Mouse (Mus musculus) neural tube, embryonic 13.5 days (tissue): Measurements from ENCODE around the gene Bfar. TPM values are rescaled to one million over a fixed set of nuclear protein-coding genes. Genes with fewer than 3 reads are reported as not detected.
"Not testable (repeated sequence)": the region's sequence is repeated elsewhere in the genome, so short reads cannot be mapped to it uniquely, and the experiment has no call there.

Experiments
- ATAC-seq: fragments of 200-750 bp; cut with Nextera tagmentation; 2 replicates; pipeline ENCODE4 v1.8.0; 2017; ENCODE audit warnings: low read depth, mild to moderate bottlenecking, moderate TSS enrichment, moderate library complexity
- H3K27ac ChIP-seq: fragments of 300-500 bp; sonication (generic); replicated peaks from 2 replicates; pipeline ENCODE4 v1.5.1; 2015; ENCODE audit warnings: moderate library complexity, mild to moderate bottlenecking, inconsistent platforms
- H3K27me3 ChIP-seq: fragments of 300-500 bp; sonication (generic); 2 replicates; pipeline ENCODE4 v1.6.1; 2015; ENCODE audit warnings: mild to moderate bottlenecking, inconsistent platforms
- H3K36me3 ChIP-seq: fragments of 300-500 bp; sonication (generic); 2 replicates; pipeline ENCODE4 v1.6.1; 2015; ENCODE audit warnings: mild to moderate bottlenecking, inconsistent platforms
- H3K4me1 ChIP-seq: fragments of 300-500 bp; sonication (generic); replicated peaks from 2 replicates; pipeline ENCODE4 v1.6.1; 2015; ENCODE audit warnings: inconsistent platforms
- H3K4me2 ChIP-seq: fragments of 300-500 bp; sonication (generic); 2 replicates; pipeline ENCODE4 v1.6.1; 2015; ENCODE audit warnings: inconsistent platforms, mild to moderate bottlenecking, moderate library complexity
- H3K4me3 ChIP-seq: fragments of 300-500 bp; sonication (generic); 2 replicates; pipeline ENCODE4 v1.5.1; 2015; ENCODE audit warnings: mild to moderate bottlenecking, inconsistent platforms
- H3K9ac ChIP-seq: fragments of 300-500 bp; sonication (generic); 2 replicates; pipeline ENCODE4 v1.6.1; 2015; ENCODE audit warnings: moderate library complexity, mild to moderate bottlenecking, inconsistent platforms
- H3K9me3 ChIP-seq: fragments of 300-500 bp; sonication (generic); 2 replicates; pipeline ENCODE4 v1.6.1; 2016; ENCODE audit warnings: inconsistent platforms
- WGBS: fragments of 180-500 bp; shearing (Covaris S2); methylation state at CpG from one replicate; pipeline ENCODE4 v1.1.7; 2015; 5-methylcytosine and 5-hydroxymethylcytosine counted together
- polyA plus RNA-seq: library from polyadenylated mRNA; unstranded; fragments of >200 nt; fragmentation: Nextera tagmentation; extraction: Ambion mirVana; gene quantifications from 2 replicates; pipeline ENCODE4 v1.2.1, GENCODE M21; 2015

Bfar gene
- polyA plus RNA-seq, 1 experiment from 2014 or later, result 54.3 TPM

DNA sequence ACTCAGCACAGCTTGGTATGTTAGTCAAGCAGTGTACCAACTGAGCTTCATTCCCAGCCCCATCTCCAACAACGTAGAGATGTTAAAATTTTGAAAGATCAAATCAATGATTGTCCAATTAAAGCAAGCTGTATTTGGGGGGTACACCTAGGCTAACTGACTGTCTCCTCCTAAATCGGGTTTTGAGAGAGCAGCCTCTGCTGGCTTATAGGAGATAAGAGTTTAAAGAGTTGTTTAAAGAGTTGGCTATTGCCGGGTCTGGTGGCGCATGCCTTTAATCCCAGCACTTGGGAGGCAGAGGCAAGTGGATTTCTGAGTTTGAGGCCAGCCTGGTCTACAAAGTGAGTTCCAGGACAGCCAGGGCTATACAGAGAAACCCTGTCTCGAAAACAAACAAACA lies 762 bp upstream of the Bfar start:
- H3K4me3 ChIP-seq, result peak overlapping the region; percentile 91
- not testable (repeated sequence) for H3K27ac ChIP-seq, H3K9me3 ChIP-seq, ATAC-seq, H3K9ac ChIP-seq, H3K27me3 ChIP-seq, H3K36me3 ChIP-seq
- WGBS, result 81% methylated on average over 5 of the region's 5 CpGs
- H3K4me1 ChIP-seq, result peaks cover 32% of the 10 kb centered on the region
- H3K4me2 ChIP-seq, result peak overlapping the region; percentile 91

GRCm38 (mm10) chr16:13672386-13672898 lies 784 bp downstream of the Bfar start:
- H3K36me3 ChIP-seq, result peaks cover 15% of the 10 kb centered on the region
- peak overlapping the region; percentile 91 for H3K4me2 ChIP-seq
- H3K4me1 ChIP-seq, result peaks cover 24% of the 10 kb centered on the region
- 2% methylated on average over 20 of the region's 20 CpGs for WGBS
- no peaks in the 10 kb centered on the region for H3K9me3 ChIP-seq
- peak overlapping the region; percentile 89 for H3K9ac ChIP-seq
- H3K27ac ChIP-seq, result peak overlapping the region; percentile 80
- peak; percentile 13 for ATAC-seq
- H3K4me3 ChIP-seq, result peak overlapping the region; percentile 91
- no peaks in the 10 kb centered on the region for H3K27me3 ChIP-seq

DNA sequence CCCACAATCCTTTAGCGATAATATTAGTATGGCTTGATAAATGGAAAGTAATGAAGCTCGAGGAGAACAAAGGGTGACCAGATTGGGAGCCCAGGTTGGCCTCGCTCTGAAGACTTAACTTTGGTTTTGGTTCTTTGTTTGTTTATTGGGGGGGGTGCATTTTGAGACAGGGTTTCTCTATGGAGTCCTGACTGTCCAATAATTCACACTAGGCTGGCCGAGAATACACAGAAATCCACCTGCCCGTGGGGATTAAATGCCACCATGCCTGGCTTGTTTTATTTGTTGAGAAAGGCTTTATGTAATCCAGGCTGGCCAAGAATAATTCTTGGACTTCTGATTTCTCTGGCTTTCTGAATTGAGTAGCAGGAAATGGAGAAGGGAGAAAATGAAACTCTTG lies 1.5 kb downstream of the Bfar start:
- H3K9me3 ChIP-seq, result no peaks in the 10 kb centered on the region
- no peak overlapping the region for H3K27ac ChIP-seq
- H3K36me3 ChIP-seq, result peaks cover 21% of the 10 kb centered on the region
- ATAC-seq, result no peak
- H3K4me1 ChIP-seq, result peaks cover 22% of the 10 kb centered on the region
- H3K4me2 ChIP-seq, result peak overlapping the region; percentile 91
- H3K4me3 ChIP-seq, result peak overlapping the region; percentile 91
- 0 out of 2 replicates have a peak overlapping the region, but pooled peaks have one; percentile 89 for H3K9ac ChIP-seq
- H3K27me3 ChIP-seq, result no peaks in the 10 kb centered on the region
- 82% methylated on average over 5 of the region's 5 CpGs for WGBS

DNA sequence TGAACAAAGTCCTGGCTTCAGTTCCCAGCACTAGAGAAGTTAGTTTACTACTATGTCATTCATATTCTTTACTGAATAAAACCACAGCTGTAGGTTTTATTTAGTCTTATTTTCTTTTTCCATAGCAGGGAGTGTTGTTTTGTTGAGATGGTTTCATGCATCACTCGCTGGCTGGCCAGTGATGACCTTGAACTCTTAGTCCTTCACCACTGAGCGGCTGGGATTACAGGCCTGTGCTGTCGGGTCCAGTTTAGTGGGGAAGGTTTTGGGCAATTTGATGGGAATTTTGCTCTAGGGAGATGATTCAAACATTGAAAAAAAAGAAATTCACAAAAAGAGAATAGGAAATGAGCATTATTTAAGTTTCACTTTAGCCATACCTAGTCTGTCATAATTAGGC lies 2.9 kb downstream of the Bfar start:
- 95% methylated on average over 3 of the region's 3 CpGs for WGBS
- Histone ChIP-seq H3K4me1 (peaks cover 17% of the 10 kb centered on the region), H3K36me3 (peaks cover 26% of the 10 kb centered on the region), H3K4me3 (no peak overlapping the region), H3K4me2 (no peak overlapping the region), H3K27ac (no peak overlapping the region), H3K9me3 (no peaks in the 10 kb centered on the region), H3K9ac (no peak overlapping the region), H3K27me3 (no peaks in the 10 kb centered on the region)
- ATAC-seq, result no peak

DNA sequence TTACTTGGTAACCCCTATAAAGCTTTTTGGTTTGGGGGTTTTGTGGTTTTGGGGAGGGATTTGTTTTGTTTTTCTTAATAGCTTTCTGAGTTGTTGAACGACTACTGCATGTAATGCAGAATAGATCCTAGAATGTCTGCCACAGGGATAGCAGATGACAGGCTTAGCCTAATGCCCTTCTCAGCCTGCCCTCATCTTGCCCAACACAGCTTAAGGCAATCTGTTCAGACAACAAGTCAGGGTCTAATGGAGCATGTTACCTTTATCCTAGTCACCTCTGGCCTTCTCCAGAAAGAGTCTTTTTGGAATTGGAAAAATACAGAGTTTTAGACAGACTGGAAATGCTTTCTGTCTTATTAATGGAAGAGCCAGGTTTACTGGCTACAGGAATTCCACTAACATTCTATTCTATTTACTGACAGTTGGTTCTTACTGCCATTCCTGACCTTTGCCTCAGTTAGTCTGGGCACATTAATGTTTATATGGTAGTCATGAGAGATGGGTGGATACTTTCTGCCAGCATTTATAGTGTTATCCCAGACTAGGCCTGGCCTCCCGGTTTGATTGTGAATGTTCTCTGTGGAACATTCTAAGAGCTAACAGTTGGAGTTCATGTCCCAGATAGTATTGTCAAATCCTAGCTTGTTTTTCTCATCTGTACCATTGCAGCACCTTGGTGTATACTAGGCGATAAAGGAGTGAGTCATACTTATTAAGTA lies 7.1 kb downstream of the Bfar start:
- Histone ChIP-seq H3K9ac (no peak overlapping the region), H3K9me3 (no peaks in the 10 kb centered on the region), H3K4me2 (no peak overlapping the region), H3K27me3 (no peaks in the 10 kb centered on the region), H3K36me3 (peaks cover 30% of the 10 kb centered on the region), H3K27ac (no peak overlapping the region), H3K4me3 (no peak overlapping the region), H3K4me1 (no peaks in the 10 kb centered on the region)
- WGBS, result 94% methylated on average over 3 of the region's 3 CpGs
- ATAC-seq, result no peak

DNA sequence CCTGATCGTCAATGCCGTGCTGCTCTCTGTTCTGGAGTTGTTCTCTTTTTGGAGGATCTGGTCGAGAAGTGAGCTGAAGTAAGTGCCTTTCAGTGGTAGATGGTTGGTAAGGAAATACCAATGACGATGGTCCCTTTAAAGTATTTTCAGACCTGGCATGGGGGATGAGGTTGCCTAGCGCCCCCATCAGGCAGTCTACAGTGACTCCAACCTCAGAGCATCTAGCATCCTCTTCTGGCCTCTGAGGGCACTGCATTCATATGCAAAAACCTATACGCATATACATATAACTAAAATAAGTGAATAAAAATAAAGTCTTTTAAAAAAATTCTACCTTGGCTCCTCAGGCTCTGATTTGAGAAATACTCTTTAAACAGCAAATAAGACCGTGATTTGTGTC lies 27.3 kb downstream of the Bfar start:
- H3K27ac ChIP-seq, result no peak overlapping the region
- H3K4me3 ChIP-seq, result no peak overlapping the region
- H3K27me3 ChIP-seq, result no peaks in the 10 kb centered on the region
- no peaks in the 10 kb centered on the region for H3K9me3 ChIP-seq
- H3K9ac ChIP-seq, result no peak overlapping the region
- no peak overlapping the region for H3K4me2 ChIP-seq
- no peaks in the 10 kb centered on the region for H3K4me1 ChIP-seq
- ATAC-seq, result no peak
- 93% methylated on average over 7 of the region's 7 CpGs for WGBS
- peaks cover 89% of the 10 kb centered on the region for H3K36me3 ChIP-seq

DNA sequence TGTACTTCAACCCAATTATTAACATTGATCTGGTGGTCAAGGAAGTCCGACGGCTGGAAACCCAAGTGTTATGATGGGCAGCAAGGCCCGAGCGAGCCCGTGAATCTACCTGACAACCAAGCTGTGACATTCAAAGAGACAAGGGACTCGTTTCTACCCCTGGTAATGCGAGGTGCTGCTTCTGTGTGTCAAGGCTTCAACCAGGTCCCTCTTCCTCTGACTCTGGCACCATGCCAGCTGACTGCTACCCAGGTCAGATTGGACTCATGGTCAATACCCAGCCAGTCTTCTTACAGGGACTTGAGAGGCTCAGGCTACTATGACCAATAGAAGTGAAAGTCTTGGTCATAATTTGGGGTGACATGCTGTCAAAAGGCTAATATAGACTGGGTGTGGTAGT lies 30.5 kb downstream of the Bfar start:
- Histone ChIP-seq H3K36me3 (peaks cover 79% of the 10 kb centered on the region), H3K27me3 (no peaks in the 10 kb centered on the region), H3K9ac (no peak overlapping the region), H3K4me1 (no peaks in the 10 kb centered on the region), H3K4me3 (no peak overlapping the region), H3K27ac (no peak overlapping the region), H3K9me3 (no peaks in the 10 kb centered on the region), H3K4me2 (no peak overlapping the region)
- ATAC-seq, result no peak
- 96% methylated on average over 7 of the region's 7 CpGs for WGBS

DNA sequence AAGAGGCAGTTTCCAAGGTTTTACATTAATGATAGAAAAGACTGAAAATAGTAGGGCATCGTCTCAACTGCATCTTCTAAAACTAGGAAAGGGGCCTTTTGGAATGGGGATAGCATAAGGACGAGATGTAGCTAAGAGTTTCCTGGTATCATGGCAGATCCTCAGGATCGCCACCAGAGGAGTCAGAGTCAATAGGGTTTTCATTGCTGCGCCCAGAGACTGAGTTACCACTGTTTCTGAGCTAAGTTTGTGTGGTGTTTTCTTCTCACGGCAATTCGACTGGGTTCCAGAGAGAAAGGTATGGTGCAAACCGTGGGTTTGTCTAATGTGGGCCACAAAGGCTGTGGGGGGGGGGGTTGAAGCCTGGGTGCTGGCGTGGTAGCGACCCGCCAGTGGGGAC lies 33.0 kb downstream of the Bfar start:
- ATAC-seq, result no peak
- Histone ChIP-seq H3K4me3 (no peak overlapping the region), H3K4me2 (no peak overlapping the region), H3K9me3 (no peaks in the 10 kb centered on the region), H3K9ac (no peak overlapping the region), H3K27me3 (no peaks in the 10 kb centered on the region), H3K4me1 (no peaks in the 10 kb centered on the region), H3K36me3 (peaks cover 58% of the 10 kb centered on the region), H3K27ac (no peak overlapping the region)
- WGBS, result 92% methylated on average over 10 of the region's 10 CpGs

DNA sequence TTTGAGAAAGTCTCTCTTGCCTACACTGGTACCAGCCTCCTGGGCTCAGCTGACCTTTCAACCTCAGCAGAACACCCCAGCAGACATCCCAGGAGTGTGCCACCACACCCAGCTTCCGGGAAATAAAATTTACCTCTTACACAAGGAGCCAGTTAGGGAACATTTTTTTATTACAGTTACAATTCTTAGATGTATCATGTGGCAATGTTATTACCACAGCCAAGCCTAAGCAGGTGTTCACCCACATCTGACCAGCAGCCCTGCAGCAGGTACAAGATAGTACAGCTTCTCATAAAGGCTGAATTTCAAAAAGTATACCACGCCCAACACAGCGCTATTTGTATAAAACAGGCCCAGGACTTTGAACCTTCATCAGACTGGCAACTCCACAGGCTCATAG lies 43.3 kb downstream of the Bfar start:
- 92% methylated on average over 3 of the region's 3 CpGs for WGBS
- ATAC-seq, result no peak

GRCm38 (mm10) chr16:13716821-13717553 lies 45.3 kb downstream of the Bfar start:
- H3K4me2 ChIP-seq, result no peak overlapping the region
- H3K27me3 ChIP-seq, result no peaks in the 10 kb centered on the region
- H3K4me3 ChIP-seq, result no peak overlapping the region
- H3K9ac ChIP-seq, result no peak overlapping the region
- no peaks in the 10 kb centered on the region for H3K4me1 ChIP-seq
- no peaks in the 10 kb centered on the region for H3K36me3 ChIP-seq
- no peak for ATAC-seq
- no peak overlapping the region for H3K27ac ChIP-seq
- WGBS, result 85% methylated on average over 2 of the region's 2 CpGs
- H3K9me3 ChIP-seq, result no peaks in the 10 kb centered on the region

More for the DNA sequence above, 43.3 kb downstream of the Bfar start:
- no peak overlapping the region for H3K27ac ChIP-seq
- H3K9ac ChIP-seq, result no peak overlapping the region
- H3K36me3 ChIP-seq, result no peaks in the 10 kb centered on the region
- no peaks in the 10 kb centered on the region for H3K4me1 ChIP-seq
- H3K4me2 ChIP-seq, result no peak overlapping the region
- H3K4me3 ChIP-seq, result no peak overlapping the region
- no peaks in the 10 kb centered on the region for H3K9me3 ChIP-seq
- H3K27me3 ChIP-seq, result no peaks in the 10 kb centered on the region

DNA sequence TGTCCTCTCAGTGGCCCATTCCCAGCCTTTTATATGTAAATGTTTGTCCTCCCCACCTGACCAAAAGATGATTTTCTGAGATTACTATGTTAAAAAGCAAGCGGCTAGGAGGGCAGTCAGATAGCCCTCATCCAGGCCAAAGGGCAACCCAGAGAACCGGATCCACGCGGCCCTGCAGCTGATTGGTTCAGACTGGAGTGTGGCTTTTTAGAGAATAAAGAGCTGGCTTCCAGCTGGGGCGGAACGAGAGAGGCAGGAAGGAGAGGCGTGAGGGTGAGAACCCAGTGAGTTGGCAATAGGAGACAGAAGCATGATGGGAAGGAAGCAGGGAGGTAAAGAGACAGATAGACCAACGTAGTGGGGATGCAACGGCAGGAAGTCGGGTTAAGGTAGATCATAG lies 51.3 kb downstream of the Bfar start:
- Histone ChIP-seq H3K4me2 (no peak overlapping the region), H3K4me3 (no peak overlapping the region), H3K27me3 (no peaks in the 10 kb centered on the region), H3K27ac (no peak overlapping the region), H3K9ac (no peak overlapping the region), H3K4me1 (no peaks in the 10 kb centered on the region), H3K9me3 (no peaks in the 10 kb centered on the region), H3K36me3 (no peaks in the 10 kb centered on the region)
- 37% methylated on average over 10 of the region's 10 CpGs for WGBS
- no peak for ATAC-seq

DNA sequence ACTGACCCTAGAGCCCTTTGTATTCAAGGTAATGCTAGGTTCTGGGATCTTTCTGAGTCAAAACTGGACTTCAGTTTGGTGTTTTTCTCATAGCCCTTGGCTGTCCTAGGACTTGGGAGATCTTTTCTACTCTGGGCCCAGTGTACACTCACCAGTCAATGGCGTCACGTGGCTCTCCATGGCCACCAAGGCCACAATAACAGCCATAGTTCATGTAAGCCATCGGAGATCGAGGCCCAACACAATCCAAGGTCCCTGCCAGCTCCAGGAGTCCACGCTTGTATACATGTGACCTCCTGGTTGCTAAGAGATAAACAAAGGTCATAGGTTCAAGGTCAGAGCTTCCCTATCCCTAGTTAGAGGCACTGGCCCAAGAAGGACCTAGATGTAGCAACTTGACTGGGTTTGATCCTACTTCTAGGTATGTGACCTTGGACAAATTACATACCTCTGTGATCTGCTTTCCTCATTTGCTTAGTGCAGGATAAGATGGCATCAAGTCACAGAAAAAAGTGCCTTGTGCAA lies 56.2 kb downstream of the Bfar start:
- Histone ChIP-seq H3K9me3 (no peaks in the 10 kb centered on the region), H3K4me1 (peaks cover 9% of the 10 kb centered on the region), H3K36me3 (no peaks in the 10 kb centered on the region), H3K27me3 (no peaks in the 10 kb centered on the region), H3K4me2 (no peak overlapping the region), H3K27ac (no peak overlapping the region), H3K9ac (no peak overlapping the region), H3K4me3 (no peak overlapping the region)
- WGBS, result 87% methylated on average over 5 of the region's 5 CpGs
- ATAC-seq, result no peak
